In genomic region chr12:24567606-24568005, GRCm38 (mm10) we compare ENCODE assay signal across 15 mouse cellular contexts.
"Had no signal": no experiment of that assay in that cellular context is flagged by ENCODE, and none has a peak within 500 bp of the region (broad histone marks: within the 10 kb centered on the region; RNA-seq: fewer than 3 reads in every experiment).

No protein-coding gene starts in this region.

- H3K27ac ChIP-seq: neural tube, embryonic 12.5 days; stomach, embryonic 15.5 days; stomach, postnatal 0 days had no signal

- ATAC-seq: midbrain, embryonic 16.5 days had no signal

- H3K36me3 ChIP-seq: neural tube, embryonic 12.5 days; stomach, embryonic 15.5 days had no signal

- H3K4me3 ChIP-seq: megakaryocyte, embryonic 14.5 days; neural tube, embryonic 12.5 days; stomach, embryonic 15.5 days had no signal

- H3K9me3 ChIP-seq: megakaryocyte, embryonic 14.5 days; neural tube, embryonic 12.5 days; stomach, embryonic 15.5 days had no signal

- DNase-seq: lung, adult 18-20 months; lung, embryonic 14.5 days; lung, postnatal 10 days; lung, postnatal 4 days; midbrain, embryonic 14.5 days; right cerebral cortex, postnatal 14 days; thymus, adult 2 months; thymus, postnatal 25 days; thymus, postnatal 4 days had no signal

- H3K4me2 ChIP-seq: lung, embryonic 14.5 days; midbrain, embryonic 11.5 days; neural tube, embryonic 12.5 days; stomach, embryonic 15.5 days had no signal

- H3K4me1 ChIP-seq: neural tube, embryonic 12.5 days had no signal

- H3K9ac ChIP-seq: lung, embryonic 14.5 days; neural tube, embryonic 12.5 days; stomach, embryonic 15.5 days had no signal
